Mouse (Mus musculus) olfactory bulb, adult 2 months (tissue): ENCODE results near the gene Orai3. TPM values are rescaled to one million over a fixed set of nuclear protein-coding genes. Genes with fewer than 3 reads are reported as not detected.

ENCODE experiments used
- H3K27ac ChIP-seq: fragments of 200-500 bp; 2 replicates; pipeline ENCODE4 v1.5.1; 2012; ENCODE audit warnings: low read depth, low read length; ENCODE audit not compliant: insufficient read depth
- H3K4me1 ChIP-seq: fragments of 200-500 bp; 2 replicates; pipeline ENCODE4 v1.6.1; 2012; ENCODE audit warnings: low read length; ENCODE audit not compliant: control insufficient read depth, insufficient read depth
- H3K4me3 ChIP-seq: fragments of 200-500 bp; 2 replicates; pipeline ENCODE4 v1.5.1; 2012; ENCODE audit warnings: mild to moderate bottlenecking, low read depth, low read length, moderate library complexity; ENCODE audit not compliant: insufficient read depth
- CTCF ChIP-seq: fragments of 200-500 bp; IDR thresholded peaks from 2 replicates; pipeline ENCODE4 v1.5.1; 2012; ENCODE audit warnings: low read depth, mild to moderate bottlenecking, low read length, moderate library complexity; ENCODE audit not compliant: insufficient read depth
- POLR2A ChIP-seq: fragments of 200-500 bp; IDR thresholded peaks from 2 replicates; pipeline ENCODE4 v1.6.1; 2012; ENCODE audit warnings: mild to moderate bottlenecking, low read depth, low read length, moderate library complexity; ENCODE audit not compliant: insufficient read depth
- WGBS: fragments of 180-500 bp; shearing (Covaris S2); methylation state at CpG from one replicate; pipeline ENCODE4 v1.1.7; 2018; 5-methylcytosine and 5-hydroxymethylcytosine counted together
- polyA plus RNA-seq: library from polyadenylated mRNA; stranded (reverse); fragments of >200 nt; gene quantifications from 2 replicates; pipeline ENCODE4 v1.2.4, GENCODE M21; 2012; ENCODE audit warnings: low replicate concordance; ENCODE audit not compliant: missing spikeins, insufficient read depth, insufficient read length

Gene Orai3
- polyA plus RNA-seq, 1 experiment: not detected

DNA sequence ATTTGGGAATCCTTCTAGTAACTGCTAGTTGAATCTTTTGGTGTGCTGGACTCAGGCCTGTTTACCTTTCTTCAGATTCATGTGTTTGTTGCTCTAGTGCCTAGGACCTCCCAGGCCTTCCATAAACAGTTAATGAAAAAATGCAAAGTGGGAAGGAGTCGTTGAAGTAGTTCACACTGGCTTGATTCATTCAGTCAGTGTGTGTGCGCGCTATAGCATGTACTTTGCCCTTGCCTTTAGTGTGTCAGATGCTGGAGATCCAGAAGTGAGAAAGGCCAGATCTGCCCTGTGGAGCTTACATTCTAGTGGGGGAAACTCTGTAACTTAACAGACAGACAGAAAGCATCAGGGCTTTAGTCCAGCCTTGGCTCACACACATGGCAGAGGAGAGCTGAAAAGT lies 9.1 kb upstream of the Orai3 start:
- peaks cover 13% of the 10 kb centered on the region for H3K4me1 ChIP-seq
- H3K4me3 ChIP-seq: no peak overlapping the region
- TF ChIP-seq POLR2A (no peak), CTCF (no peak)
- H3K27ac ChIP-seq: no peak overlapping the region
- 74% methylated on average over 3 of the region's 3 CpGs for WGBS

DNA sequence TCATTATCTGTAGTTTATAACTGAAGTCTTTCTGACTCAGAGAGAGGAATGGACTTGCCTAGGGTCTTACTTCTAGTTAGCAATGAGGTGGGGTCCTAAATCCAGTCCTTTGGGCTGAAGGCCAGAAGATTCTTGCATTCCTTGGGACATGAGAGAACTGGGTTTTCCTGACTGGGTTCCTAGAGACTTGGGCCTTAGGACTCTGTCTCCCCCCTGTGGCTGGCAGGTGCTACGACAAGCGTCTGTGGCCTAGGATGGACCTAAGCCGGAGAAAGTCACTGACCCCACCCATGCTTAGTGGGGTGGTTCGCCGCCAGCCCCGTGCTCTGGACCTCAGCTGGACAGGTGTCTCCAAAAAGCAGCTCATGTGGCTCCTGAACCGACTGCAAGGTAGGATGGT lies 8.6 kb upstream of the Orai3 start:
- H3K4me3 ChIP-seq: no peak overlapping the region
- H3K4me1 ChIP-seq: peaks cover 11% of the 10 kb centered on the region
- no peak overlapping the region for H3K27ac ChIP-seq
- peak; percentile 70; the same call in 1 of the 2 replicates for TF ChIP-seq CTCF
- TF ChIP-seq POLR2A: no peak
- WGBS: 30% methylated on average over 7 of the region's 7 CpGs

DNA sequence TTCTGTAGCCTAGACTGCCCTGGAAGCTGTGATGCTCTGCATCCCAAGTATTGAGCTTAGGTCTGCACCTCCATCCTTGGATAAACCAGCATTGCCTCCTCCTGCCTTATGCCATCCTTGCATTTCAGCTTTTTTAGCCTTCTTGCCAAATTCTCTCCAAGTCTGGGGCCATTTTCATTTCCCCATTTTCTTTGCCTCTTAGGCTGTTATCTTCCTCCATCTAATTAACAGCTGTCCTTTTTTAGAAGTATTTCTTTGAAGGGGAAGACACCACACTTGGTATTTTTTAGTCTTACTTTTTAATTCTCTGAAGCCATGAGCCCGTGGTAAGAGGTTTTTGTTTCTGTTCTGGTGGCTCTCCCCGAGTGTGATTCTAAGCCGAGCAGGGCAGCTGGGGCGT lies 6.0 kb upstream of the Orai3 start:
- WGBS: 93% methylated on average over 4 of the region's 4 CpGs
- peaks cover 9% of the 10 kb centered on the region for H3K4me1 ChIP-seq
- H3K27ac ChIP-seq: no peak overlapping the region
- H3K4me3 ChIP-seq: no peak overlapping the region
- TF ChIP-seq CTCF: no peak
- no peak for TF ChIP-seq POLR2A

DNA sequence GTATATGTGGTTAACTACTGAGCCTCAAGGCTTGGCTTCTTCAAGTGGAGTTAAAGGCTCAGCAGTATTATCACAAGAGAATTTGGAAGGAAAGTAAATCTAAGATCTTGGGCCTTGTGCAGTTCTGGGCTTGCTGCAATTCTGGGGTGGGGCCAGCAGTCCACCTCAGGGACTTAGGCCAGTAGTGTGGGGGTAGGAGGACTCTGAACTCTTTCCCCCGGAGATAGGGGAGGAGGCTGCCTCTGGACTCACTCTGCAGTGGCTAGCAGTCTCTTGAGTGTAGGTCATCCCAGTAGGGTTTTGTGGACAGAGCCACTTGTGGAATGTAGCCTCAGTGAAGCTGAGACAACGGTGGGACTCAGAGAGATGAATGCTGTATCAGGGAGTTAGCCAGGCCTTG lies 3.9 kb upstream of the Orai3 start:
- TF ChIP-seq CTCF (no peak), POLR2A (no peak)
- H3K4me3 ChIP-seq: no peak overlapping the region
- WGBS: 82% methylated on average over 2 of the region's 2 CpGs
- peaks cover 19% of the 10 kb centered on the region for H3K4me1 ChIP-seq
- H3K27ac ChIP-seq: no peak overlapping the region

DNA sequence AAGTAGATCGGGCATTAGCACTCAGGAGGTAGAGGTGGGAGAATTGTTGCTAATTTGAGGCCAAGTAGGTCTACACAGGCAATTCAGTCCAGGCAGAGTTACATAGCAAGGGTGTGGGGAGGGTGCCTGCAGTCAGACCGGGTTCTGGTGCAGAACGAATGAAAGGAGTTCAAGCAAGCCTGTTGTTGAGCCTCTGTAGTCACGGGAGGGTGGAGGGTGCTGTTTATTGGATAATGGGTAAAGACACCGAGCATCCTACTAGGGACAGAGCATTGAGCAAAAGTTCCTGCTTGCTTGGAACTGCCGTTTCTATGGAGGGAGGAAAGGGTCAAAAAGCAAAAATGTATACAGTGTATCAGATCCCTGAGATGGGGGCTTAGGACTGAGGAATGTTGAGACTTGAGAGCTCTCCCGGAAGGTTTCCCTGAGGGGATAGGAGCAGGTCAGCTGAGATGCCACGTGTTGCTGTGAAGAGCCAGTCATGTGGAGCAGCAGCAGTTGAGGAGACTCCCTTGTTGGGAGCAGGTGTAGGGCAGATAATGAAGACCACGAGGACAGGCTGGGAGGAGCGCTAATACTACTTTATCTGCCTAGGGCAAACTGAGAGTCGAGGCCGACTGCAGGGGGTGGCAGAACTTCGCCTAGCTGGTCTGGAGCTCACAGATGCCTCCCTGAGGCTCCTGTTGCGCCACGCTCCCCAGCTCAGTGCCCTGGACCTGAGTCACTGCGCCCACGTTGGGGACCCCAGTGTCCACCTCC lies 2.6 kb upstream of the Orai3 start:
- TF ChIP-seq POLR2A (no peak), CTCF (no peak)
- H3K4me1 ChIP-seq: peaks cover 23% of the 10 kb centered on the region
- WGBS: 73% methylated on average over 17 of the region's 17 CpGs

DNA sequence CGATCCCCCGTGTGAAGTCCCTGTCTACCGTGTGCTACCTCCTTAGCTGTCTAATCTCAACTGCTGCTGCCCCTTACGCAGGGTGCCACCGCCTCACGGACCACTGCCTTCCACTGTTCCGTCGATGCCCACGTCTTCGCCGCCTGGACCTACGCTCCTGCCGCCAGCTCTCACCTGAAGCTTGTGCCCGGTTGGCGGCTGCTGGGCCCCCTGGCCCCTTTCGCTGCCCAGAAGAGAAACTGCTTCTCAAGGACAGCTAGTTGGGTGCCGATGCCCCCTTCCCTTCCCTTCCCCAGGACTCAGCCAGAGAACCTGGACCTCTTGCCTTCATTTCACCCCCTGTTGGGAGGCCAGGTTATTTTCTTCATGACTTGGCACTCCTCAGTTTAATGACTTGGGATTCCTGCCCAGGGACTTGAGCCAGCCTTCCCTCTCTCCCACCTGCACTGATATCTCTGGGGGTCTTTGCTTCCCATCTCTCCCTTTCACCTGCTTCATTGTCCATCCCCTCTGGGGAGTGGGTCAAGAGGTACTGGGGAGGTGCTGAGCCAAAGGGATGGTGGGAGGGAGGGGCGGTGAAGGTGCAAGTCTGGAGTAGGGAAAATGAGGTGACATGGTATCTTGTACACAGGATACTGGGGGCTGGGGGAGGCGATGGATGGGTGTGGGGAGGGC lies 1.8 kb upstream of the Orai3 start:
- H3K4me1 ChIP-seq: peaks cover 23% of the 10 kb centered on the region
- TF ChIP-seq CTCF: no peak
- no peak for TF ChIP-seq POLR2A
- H3K27ac ChIP-seq: no peak overlapping the region
- WGBS: 92% methylated on average over 19 of the region's 19 CpGs
- H3K4me3 ChIP-seq: no peak overlapping the region

More for the DNA sequence above, 2.6 kb upstream of the Orai3 start:
- no peak overlapping the region for H3K4me3 ChIP-seq
- H3K27ac ChIP-seq: no peak overlapping the region

DNA sequence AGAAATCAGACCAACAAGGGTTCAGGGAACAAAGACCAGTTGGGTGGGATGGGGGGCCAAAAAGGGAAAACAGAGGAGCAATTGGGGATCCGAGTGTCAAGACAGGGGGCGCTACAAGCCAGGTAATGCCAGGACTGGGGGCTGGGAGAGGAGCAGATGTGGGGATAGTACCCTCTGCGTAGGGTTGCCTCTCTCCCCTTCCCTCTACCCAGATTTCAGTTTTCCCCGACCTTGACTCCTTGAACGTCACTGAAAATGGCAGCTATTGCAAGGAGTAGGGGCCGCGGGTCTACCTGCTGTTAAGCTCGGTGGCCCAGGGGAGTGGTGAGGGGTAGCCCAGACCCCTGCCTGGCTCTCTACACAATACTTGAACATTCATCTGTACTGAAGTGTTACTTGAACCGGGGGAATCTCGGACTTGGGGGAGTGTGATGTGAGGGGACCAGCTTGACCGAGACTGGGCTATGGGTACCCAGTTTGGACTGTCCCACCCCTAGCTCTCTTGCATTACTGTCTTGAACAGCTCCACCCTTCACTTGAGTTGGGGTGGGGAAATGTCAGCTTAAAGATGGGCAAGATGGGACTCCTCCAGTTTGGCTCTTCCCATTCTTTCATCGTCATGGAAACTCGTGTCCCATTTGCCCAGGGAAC lies 1.1 kb upstream of the Orai3 start:
- Histone ChIP-seq H3K27ac (peak overlapping the region; percentile 69; the same call in 1 of the 2 replicates), H3K4me1 (peaks cover 23% of the 10 kb centered on the region), H3K4me3 (peak overlapping the region; percentile 28; the same call in 1 of the 2 replicates)
- 48% methylated on average over 13 of the region's 13 CpGs for WGBS
- TF ChIP-seq POLR2A (no peak), CTCF (no peak)

DNA sequence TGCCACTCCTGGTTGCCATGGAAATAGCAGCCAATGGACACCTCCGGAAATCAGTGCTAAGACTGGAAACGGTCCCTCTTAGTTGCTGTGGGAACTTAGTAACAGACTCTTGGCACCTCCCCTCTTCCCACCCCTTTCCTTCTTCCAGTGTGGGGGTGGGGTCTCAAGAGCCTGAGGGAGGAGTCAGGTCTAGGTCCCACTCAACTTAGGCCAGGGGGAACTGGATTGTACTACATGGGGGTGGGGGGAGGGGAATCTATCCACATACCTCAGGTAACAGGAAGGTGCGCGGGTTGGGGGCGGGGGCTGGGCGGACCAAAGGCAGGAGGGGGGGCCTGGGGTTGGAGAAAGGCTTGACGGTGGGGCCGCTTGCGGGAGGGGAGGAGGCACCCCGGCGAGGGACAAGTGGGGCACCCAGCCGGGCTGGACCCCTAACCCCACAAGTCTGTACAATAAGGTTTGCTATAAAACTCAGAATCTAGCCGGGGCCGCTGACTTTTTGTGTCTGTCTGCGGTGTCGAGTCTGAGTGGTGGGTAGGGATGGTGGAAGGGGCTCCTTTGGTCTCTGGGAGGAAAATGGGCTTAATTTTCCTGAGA lies 520 bp upstream of the Orai3 start:
- H3K4me1 ChIP-seq: peaks cover 23% of the 10 kb centered on the region
- WGBS: 2% methylated on average over 16 of the region's 16 CpGs
- TF ChIP-seq POLR2A (no peak), CTCF (no peak)
- H3K4me3 ChIP-seq: peak overlapping the region; percentile 64
- peak overlapping the region; percentile 92 for H3K27ac ChIP-seq
